Mouse (Mus musculus): ENCODE data around the gene Fbxl15.

DNA sequence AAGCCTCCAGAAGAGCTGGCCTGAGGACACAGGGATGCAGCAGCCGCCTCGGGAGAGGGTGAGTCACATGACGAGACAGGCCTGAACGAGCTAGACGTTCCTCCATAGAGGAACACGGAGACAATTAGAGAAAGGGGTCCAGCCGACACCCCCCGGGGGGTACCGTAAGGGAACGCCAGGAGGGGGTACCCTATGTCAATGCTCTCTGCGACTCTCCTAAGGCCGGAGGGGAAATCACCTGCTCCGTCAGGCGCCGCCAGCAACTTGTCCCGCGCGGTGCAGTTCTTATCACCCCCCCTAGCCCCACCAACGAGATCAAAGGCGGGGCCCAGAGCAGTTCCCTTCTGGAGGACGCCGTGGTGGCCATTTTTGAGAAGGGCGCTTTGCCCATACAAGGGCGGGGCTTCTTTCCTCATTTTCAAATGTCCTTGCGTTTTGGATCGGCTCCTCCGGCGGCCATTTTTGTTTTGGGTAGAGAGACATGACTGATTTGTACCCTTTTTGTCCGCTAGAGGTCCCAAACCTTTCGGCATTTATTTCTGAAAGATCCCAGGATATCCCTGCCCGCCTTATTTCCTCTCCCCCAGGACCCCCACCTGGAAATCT lies 10.4 kb downstream of the Fbxl15 start, which contains the start of gene Cuedc2:
- TF ChIP-seq POU5F1 (IDR thresholded peaks at IDR 0.05; ENCODE audit: borderline replicate concordance, low read length) (no peak), CTCF (conservative IDR thresholded peaks at IDR 0.05; ENCODE audit: low read length) (peak; percentile 67)

Data from E14TG2a.4 (cell line).